Mouse (Mus musculus): ENCODE measurements at regions not wholly inside any gene's neighbourhood (a gene's known extent, or its start where the extent isn't known, plus 50 kb on each side); places are given as distances from the start of the nearest gene placed in this dataset.

DNA sequence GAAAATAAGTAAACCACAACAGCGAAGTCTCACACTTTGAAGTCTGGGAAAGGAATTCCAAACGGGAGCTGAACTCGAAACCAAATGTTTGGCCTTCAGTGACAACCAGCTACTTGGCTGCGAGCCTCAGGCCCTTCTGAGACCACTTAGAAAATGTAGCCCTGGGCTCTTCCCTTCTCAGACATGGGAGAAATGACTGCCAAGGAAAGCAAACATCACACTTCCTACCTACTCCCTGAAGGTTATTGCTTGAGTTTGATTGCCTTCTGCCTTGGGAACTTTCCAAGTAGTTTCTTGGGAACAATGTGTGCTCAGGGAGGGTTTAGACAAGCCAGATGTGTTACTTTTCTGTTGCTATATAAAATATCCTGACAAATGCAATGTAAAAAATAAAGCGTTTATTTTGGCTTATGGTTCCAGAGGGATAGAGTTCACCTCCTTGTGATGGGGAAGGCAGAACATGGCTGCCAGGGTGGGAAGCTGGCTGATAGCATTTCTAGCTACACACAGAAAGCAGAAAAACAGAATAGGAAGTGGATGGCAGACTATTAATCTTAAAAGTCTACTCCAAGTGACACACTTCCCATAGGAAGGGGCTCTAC lies 194.8 kb upstream of the Rack1 start:
- Histone ChIP-seq H3K4me1 (ENCODE audit: control insufficient read depth, insufficient read depth, low read length) (peaks cover 2% of the 10 kb centered on the region; the same call in 1 of the 2 replicates), H3K4me3 (replicated peaks; ENCODE audit: extremely low read depth, low read depth, low read length) (no peak overlapping the region)
- 15% methylated on average over 5 of the region's 5 CpGs for WGBS
- no peak for TF ChIP-seq CTCF (IDR thresholded peaks at IDR 0.05; ENCODE audit: insufficient read depth, low read length)
- no peak for TF ChIP-seq POLR2A (IDR thresholded peaks at IDR 0.05; ENCODE audit: borderline replicate concordance, extremely low read depth, low read depth, low read length)
- peak; percentile 28 for DNase-seq

DNA sequence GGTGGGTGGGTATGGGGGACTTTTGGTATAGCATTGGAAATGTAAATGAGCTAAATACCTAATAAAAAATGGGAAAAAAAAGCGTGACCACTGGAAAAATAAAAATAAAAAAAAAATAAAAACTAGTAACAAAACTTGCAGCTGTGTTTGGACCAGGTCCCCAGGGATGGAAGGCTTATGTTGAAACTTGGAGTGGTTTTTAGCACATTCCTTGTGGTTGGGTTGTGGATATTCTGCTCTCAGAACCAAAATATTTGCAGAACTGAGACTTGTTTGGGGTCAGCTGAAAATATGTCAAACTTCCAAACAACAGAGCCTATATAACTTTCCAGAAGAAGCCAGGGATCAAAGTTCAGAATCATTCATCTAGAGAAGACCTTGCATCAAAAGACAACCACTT lies 199.0 kb upstream of the Rack1 start:
- DNase-seq, result no peak
- WGBS, result 46% methylated on average over 1 of the region's 1 CpGs
- no peak for TF ChIP-seq CTCF (IDR thresholded peaks at IDR 0.05; ENCODE audit: insufficient read depth, low read length)
- no peak for TF ChIP-seq POLR2A (IDR thresholded peaks at IDR 0.05; ENCODE audit: borderline replicate concordance, extremely low read depth, low read depth, low read length)
- H3K4me3 ChIP-seq (replicated peaks; ENCODE audit: extremely low read depth, low read depth, low read length), result no peak overlapping the region
- peaks cover 2% of the 10 kb centered on the region for H3K4me1 ChIP-seq (ENCODE audit: control insufficient read depth, insufficient read depth, low read length)

DNA sequence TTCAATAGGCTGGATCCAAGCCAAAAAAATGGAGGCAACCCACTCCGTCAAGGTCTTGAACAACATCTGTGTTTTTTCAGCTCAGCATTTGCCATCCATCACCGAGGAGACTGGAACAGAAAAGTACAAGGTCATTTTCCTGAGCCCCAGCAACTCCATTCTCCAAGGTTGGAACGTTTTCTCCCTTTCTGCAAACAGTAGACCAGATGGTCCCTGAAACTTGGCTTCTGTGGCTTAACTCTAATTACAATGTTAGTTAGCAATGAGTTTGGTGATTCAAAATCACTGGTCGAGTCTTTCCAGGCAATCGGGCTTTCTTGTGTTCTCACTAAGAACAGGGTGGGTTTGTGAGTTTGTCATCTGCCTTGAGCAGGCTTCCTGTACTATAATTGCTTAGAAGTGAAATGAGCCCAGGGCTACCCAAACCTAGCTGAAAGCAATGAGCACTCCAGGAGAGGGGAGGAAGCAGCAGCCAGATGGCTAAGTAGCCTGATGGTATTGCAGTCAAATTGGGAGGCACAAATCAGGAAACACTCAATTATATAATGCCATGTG lies 200.5 kb upstream of the Rack1 start:
- Histone ChIP-seq H3K4me3 (replicated peaks; ENCODE audit: extremely low read depth, low read depth, low read length) (no peak overlapping the region), H3K4me1 (ENCODE audit: control insufficient read depth, insufficient read depth, low read length) (no peaks in the 10 kb centered on the region; the same call in 1 of the 2 replicates)
- TF ChIP-seq POLR2A (IDR thresholded peaks at IDR 0.05; ENCODE audit: borderline replicate concordance, extremely low read depth, low read depth, low read length) (no peak), CTCF (IDR thresholded peaks at IDR 0.05; ENCODE audit: insufficient read depth, low read length) (no peak)
- WGBS, result 48% methylated on average over 5 of the region's 5 CpGs
- DNase-seq, result no peak

DNA sequence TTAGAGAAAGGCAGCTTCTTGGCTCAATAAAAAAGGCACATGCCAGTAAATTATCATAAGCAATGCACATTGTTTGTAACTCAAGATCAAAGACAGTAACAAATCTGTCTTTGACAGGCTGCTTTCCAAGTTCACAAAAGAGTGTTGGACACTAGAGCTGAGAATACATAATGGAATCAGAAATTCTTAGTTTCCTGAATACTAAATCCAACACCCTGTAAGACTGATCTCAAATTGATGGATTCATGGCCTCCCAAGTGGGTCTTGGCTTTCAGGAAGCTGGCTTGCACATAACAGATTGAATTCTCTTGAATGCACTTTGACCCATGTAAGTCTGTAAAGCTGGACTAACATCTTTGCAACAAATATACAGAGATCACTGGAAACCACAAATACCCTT lies 201.1 kb upstream of the Rack1 start:
- no peak for DNase-seq
- Histone ChIP-seq H3K4me3 (replicated peaks; ENCODE audit: extremely low read depth, low read depth, low read length) (no peak overlapping the region), H3K4me1 (ENCODE audit: control insufficient read depth, insufficient read depth, low read length) (no peaks in the 10 kb centered on the region; the same call in 1 of the 2 replicates)
- TF ChIP-seq CTCF (IDR thresholded peaks at IDR 0.05; ENCODE audit: insufficient read depth, low read length) (no peak), POLR2A (IDR thresholded peaks at IDR 0.05; ENCODE audit: borderline replicate concordance, extremely low read depth, low read depth, low read length) (no peak)

- no peak for DNase-seq
- 30% methylated on average over 5 of the region's 5 CpGs for WGBS
- Histone ChIP-seq H3K4me1 (ENCODE audit: control insufficient read depth, insufficient read depth, low read length) (no peaks in the 10 kb centered on the region), H3K4me3 (replicated peaks; ENCODE audit: extremely low read depth, low read depth, low read length) (no peak overlapping the region)
- TF ChIP-seq POLR2A (IDR thresholded peaks at IDR 0.05; ENCODE audit: borderline replicate concordance, extremely low read depth, low read depth, low read length), result no peak
- TF ChIP-seq CTCF (IDR thresholded peaks at IDR 0.05; ENCODE audit: insufficient read depth, low read length), result no peak
Observed at GRCm38 (mm10) chr11:48594429-48594828, 205.7 kb upstream of the Rack1 start.

DNA sequence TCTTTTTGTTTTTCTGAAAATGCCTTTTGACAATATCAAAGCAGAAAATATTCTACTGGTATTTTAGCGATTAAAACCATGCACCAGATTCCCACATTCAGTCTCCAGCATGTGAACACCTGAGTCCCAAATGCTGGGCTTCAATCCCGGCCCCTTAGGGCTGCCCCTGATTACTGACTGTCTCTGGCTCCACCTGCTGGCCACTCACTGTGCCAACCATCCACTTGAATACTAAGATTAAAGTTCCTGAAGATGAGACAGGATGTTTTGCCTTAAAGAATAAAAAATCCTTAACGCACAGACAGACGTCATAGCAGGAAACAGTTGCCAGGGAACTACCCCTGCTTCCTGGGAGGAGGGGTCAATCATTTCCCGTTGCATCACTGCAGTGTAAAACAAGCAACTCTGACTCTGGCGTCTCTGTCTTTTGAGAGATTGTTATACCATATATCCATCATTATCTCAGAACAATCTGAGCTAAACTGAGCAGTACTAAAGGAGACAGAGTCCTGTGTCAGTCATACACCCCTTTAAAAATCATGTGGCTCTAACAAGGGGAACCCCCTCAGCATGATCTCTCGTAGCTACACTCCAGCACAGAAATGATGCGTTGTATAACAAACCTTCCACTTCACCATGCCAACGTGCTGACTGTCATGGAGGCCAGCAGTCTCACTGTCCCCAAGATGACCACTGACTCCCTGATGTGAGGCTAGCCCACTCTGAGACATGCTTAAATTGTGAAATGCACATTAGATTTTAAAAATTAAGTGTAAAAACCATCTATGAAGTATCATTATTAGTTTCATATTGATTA lies 211.1 kb upstream of the Rack1 start:
- DNase-seq, result peak; percentile 49
- WGBS, result 18% methylated on average over 9 of the region's 9 CpGs
- Histone ChIP-seq H3K4me1 (ENCODE audit: control insufficient read depth, insufficient read depth, low read length) (no peaks in the 10 kb centered on the region), H3K4me3 (replicated peaks; ENCODE audit: extremely low read depth, low read depth, low read length) (no peak overlapping the region)
- TF ChIP-seq POLR2A (IDR thresholded peaks at IDR 0.05; ENCODE audit: borderline replicate concordance, extremely low read depth, low read depth, low read length), result no peak
- TF ChIP-seq CTCF (IDR thresholded peaks at IDR 0.05; ENCODE audit: insufficient read depth, low read length), result peak; percentile 82

GRCm38 (mm10) chr11:48568769-48569168 lies 231.4 kb upstream of the Rack1 start:
- 79% methylated on average over 3 of the region's 3 CpGs for WGBS
- TF ChIP-seq POLR2A (IDR thresholded peaks at IDR 0.05; ENCODE audit: borderline replicate concordance, extremely low read depth, low read depth, low read length), result no peak
- TF ChIP-seq CTCF (IDR thresholded peaks at IDR 0.05; ENCODE audit: insufficient read depth, low read length), result no peak
- Histone ChIP-seq H3K4me1 (ENCODE audit: control insufficient read depth, insufficient read depth, low read length) (peaks cover 5% of the 10 kb centered on the region; the same call in 1 of the 2 replicates), H3K4me3 (replicated peaks; ENCODE audit: extremely low read depth, low read depth, low read length) (no peak overlapping the region)
- no peak for DNase-seq

- TF ChIP-seq CTCF (IDR thresholded peaks at IDR 0.05; ENCODE audit: insufficient read depth, low read length) (no peak), POLR2A (IDR thresholded peaks at IDR 0.05; ENCODE audit: borderline replicate concordance, extremely low read depth, low read depth, low read length) (no peak)
- WGBS, result 48% methylated on average over 6 of the region's 6 CpGs
- DNase-seq, result no peak
Observed at GRCm38 (mm10) chr11:48567583-48568562, 232.3 kb upstream of the Rack1 start.

DNA sequence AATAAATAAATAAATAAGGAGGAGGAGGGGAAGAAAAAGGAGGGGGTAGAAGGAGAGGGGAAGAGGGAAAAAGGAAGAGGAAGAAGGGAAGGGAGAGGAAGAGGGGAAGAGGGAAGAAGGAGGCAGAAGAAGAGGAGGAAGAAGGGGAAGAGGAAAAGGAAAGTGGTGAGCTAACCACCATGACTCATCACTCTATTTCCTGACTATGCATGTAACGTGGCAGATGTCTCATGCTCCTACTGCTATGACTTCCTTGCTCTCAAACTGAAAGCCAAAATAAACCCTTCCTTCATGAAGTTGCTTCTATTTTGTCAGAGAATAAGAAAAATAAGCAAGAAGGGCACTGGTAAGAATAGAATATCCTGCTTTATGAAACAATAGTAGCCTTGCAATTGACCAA lies 242.1 kb upstream of the Rack1 start:
- no peak for DNase-seq
- TF ChIP-seq CTCF (IDR thresholded peaks at IDR 0.05; ENCODE audit: insufficient read depth, low read length) (no peak), POLR2A (IDR thresholded peaks at IDR 0.05; ENCODE audit: borderline replicate concordance, extremely low read depth, low read depth, low read length) (no peak)
- Histone ChIP-seq H3K4me1 (ENCODE audit: control insufficient read depth, insufficient read depth, low read length) (no peaks in the 10 kb centered on the region), H3K4me3 (replicated peaks; ENCODE audit: extremely low read depth, low read depth, low read length) (no peak overlapping the region)
- WGBS, result 28% methylated on average over 1 of the region's 1 CpGs

More at GRCm38 (mm10) chr11:48567583-48568562, 232.3 kb upstream of the Rack1 start:
- Histone ChIP-seq H3K4me1 (ENCODE audit: control insufficient read depth, insufficient read depth, low read length) (peaks cover 5% of the 10 kb centered on the region; the same call in 1 of the 2 replicates), H3K4me3 (replicated peaks; ENCODE audit: extremely low read depth, low read depth, low read length) (no peak overlapping the region)
